9 mouse cellular contexts compared by ENCODE assay signal in genomic region chr10:66814565-66815201, GRCm38 (mm10).
DNase-seq lines count a peak whose midpoint lies in the region; ATAC-seq and TF ChIP-seq lines count a peak whose summit lies in the region.
"Had no signal": no experiment of that assay in that cellular context is flagged by ENCODE, and none has a peak within 500 bp of the region (broad histone marks: within the 10 kb centered on the region; RNA-seq: fewer than 3 reads in every experiment).

No protein-coding gene starts in this region.

- TF ChIP-seq CTCF in bone marrow, adult 2 months (IDR thresholded peaks at IDR 0.05; ENCODE audit: control insufficient read depth, insufficient read depth, low read length) = peak; percentile 74
- TF ChIP-seq CTCF in midbrain, postnatal 0 days (IDR thresholded peaks at IDR 0.05) = peak; percentile 89

- no peak for TF ChIP-seq POLR2A in bone marrow, adult 2 months (IDR thresholded peaks at IDR 0.05; ENCODE audit: borderline replicate concordance, control insufficient read depth, low read depth, low read length)
- no peak for TF ChIP-seq POLR2A in limb, embryonic 14.5 days (IDR thresholded peaks at IDR 0.05; ENCODE audit: borderline replicate concordance, extremely low read depth, insufficient read depth, insufficient read length)

- no peak overlapping the region for H3K4me3 ChIP-seq in bone marrow, adult 2 months (replicated peaks; ENCODE audit: control insufficient read depth, low read depth, low read length)
- H3K4me3 ChIP-seq in embryonic facial prominence, embryonic 15.5 days (replicated peaks) = 0 out of 2 replicates have a peak overlapping the region, but pooled peaks have one; percentile 7
- peak overlapping the region; percentile 46 for H3K4me3 ChIP-seq in heart, embryonic 10.5 days
- peak overlapping the region; percentile 2; the same call in 1 of the 2 replicates for H3K4me3 ChIP-seq in kidney, embryonic 14.5 days (ENCODE audit: low read length)
- no peak overlapping the region for H3K4me3 ChIP-seq in limb, embryonic 14.5 days (replicated peaks; ENCODE audit: low read length)
- no peak overlapping the region for H3K4me3 ChIP-seq in midbrain, postnatal 0 days (ENCODE audit: low read depth, low read length)

- no peak overlapping the region for H3K9ac ChIP-seq in embryonic facial prominence, embryonic 15.5 days
- H3K9ac ChIP-seq in kidney, embryonic 14.5 days (ENCODE audit: low read depth, low read length) = no peak overlapping the region
- H3K9ac ChIP-seq in limb, embryonic 14.5 days (ENCODE audit: low read depth, low read length, severe bottlenecking) = no peak overlapping the region
- H3K9ac ChIP-seq in midbrain, postnatal 0 days (replicated peaks; ENCODE audit: low read length, poor library complexity, severe bottlenecking) = no peak overlapping the region

- H3K9me3 ChIP-seq in embryonic facial prominence, embryonic 15.5 days (replicated peaks) = no peaks in the 10 kb centered on the region
- no peaks in the 10 kb centered on the region for H3K9me3 ChIP-seq in heart, embryonic 10.5 days
- H3K9me3 ChIP-seq in kidney, embryonic 14.5 days (ENCODE audit: control insufficient read depth, low read length) = no peaks in the 10 kb centered on the region
- no peaks in the 10 kb centered on the region for H3K9me3 ChIP-seq in limb, embryonic 14.5 days (ENCODE audit: control insufficient read depth, low read length)
- no peaks in the 10 kb centered on the region for H3K9me3 ChIP-seq in midbrain, postnatal 0 days (ENCODE audit: low read length)

- ATAC-seq in embryonic facial prominence, embryonic 15.5 days (ENCODE audit: insufficient number of reproducible peaks, low FRiP score, low TSS enrichment, low read depth) = peak; percentile 43; the same call in 1 of the 2 replicates
- peak; percentile 81 for ATAC-seq in kidney, embryonic 14.5 days (ENCODE audit: low FRiP score, low TSS enrichment)
- ATAC-seq in limb, embryonic 14.5 days (ENCODE audit: low FRiP score, low read depth) = peak; percentile 81
- no peak for ATAC-seq in midbrain, postnatal 0 days (ENCODE audit: low FRiP score)

- no peaks in the 10 kb centered on the region for H3K27me3 ChIP-seq in embryonic facial prominence, embryonic 15.5 days
- H3K27me3 ChIP-seq in heart, embryonic 10.5 days (ENCODE audit: insufficient read depth, poor library complexity, severe bottlenecking) = peaks cover 12% of the 10 kb centered on the region; the same call in 1 of the 2 replicates
- no peaks in the 10 kb centered on the region for H3K27me3 ChIP-seq in kidney, embryonic 14.5 days (ENCODE audit: control insufficient read depth, insufficient read depth, low read length)
- no peaks in the 10 kb centered on the region for H3K27me3 ChIP-seq in limb, embryonic 14.5 days (ENCODE audit: control insufficient read depth, insufficient read depth, low read length)
- H3K27me3 ChIP-seq in midbrain, postnatal 0 days (ENCODE audit: insufficient read depth, low read length) = no peaks in the 10 kb centered on the region

- H3K4me2 ChIP-seq in embryonic facial prominence, embryonic 15.5 days (replicated peaks) = peak overlapping the region; percentile 30
- H3K4me2 ChIP-seq in kidney, embryonic 14.5 days (replicated peaks; ENCODE audit: low read depth, low read length) = peak overlapping the region; percentile 33
- peak overlapping the region; percentile 34 for H3K4me2 ChIP-seq in limb, embryonic 14.5 days (replicated peaks; ENCODE audit: low read depth, low read length, severe bottlenecking)
- peak overlapping the region; percentile 20; the same call in 1 of the 2 replicates for H3K4me2 ChIP-seq in midbrain, postnatal 0 days (ENCODE audit: low read depth, low read length, poor library complexity, severe bottlenecking)

- H3K27ac ChIP-seq in bone marrow, adult 2 months (ENCODE audit: control insufficient read depth, insufficient read depth, low read depth, low read length, poor library complexity) = no peak overlapping the region
- no peak overlapping the region for H3K27ac ChIP-seq in embryonic facial prominence, embryonic 15.5 days (replicated peaks)
- no peak overlapping the region for H3K27ac ChIP-seq in heart, embryonic 10.5 days
- no peak overlapping the region for H3K27ac ChIP-seq in kidney, embryonic 14.5 days (ENCODE audit: low read depth, low read length)
- no peak overlapping the region for H3K27ac ChIP-seq in limb, embryonic 14.5 days (replicated peaks; ENCODE audit: low read depth, low read length)
- H3K27ac ChIP-seq in midbrain, postnatal 0 days (ENCODE audit: low read depth, low read length) = no peak overlapping the region

- WGBS in bone marrow, adult 2 months = 16% methylated on average over 16 of the region's 16 CpGs
- WGBS in embryonic facial prominence, embryonic 15.5 days = 11% methylated on average over 16 of the region's 16 CpGs
- WGBS in heart, embryonic 10.5 days = 11% methylated on average over 16 of the region's 16 CpGs
- whole genome bisulfite sequencing in kidney, embryonic 14.5 days = 9% methylated on average over 16 of the region's 16 CpGs
- 15% methylated on average over 16 of the region's 16 CpGs for WGBS in limb, embryonic 14.5 days
- WGBS in midbrain, postnatal 0 days = 14% methylated on average over 16 of the region's 16 CpGs

- peak; percentile 95 for DNase-seq in 3T3-L1 (ENCODE audit: low read depth, low spot score)
- peak; percentile 89 for DNase-seq in heart, embryonic 10.5 days (ENCODE audit: low spot score)
- peak; percentile 89 for DNase-seq in limb, embryonic 14.5 days (ENCODE audit: low spot score)
- peak; percentile 91 for DNase-seq in midbrain, postnatal 0 days (ENCODE audit: low spot score)
- peak; percentile 38 to 43 for DNase-seq in spleen, postnatal 36 days (ENCODE audit: low spot score in 2 of 2)

- no peaks in the 10 kb centered on the region for H3K36me3 ChIP-seq in embryonic facial prominence, embryonic 15.5 days
- H3K36me3 ChIP-seq in heart, embryonic 10.5 days = no peaks in the 10 kb centered on the region
- no peaks in the 10 kb centered on the region for H3K36me3 ChIP-seq in kidney, embryonic 14.5 days (ENCODE audit: control insufficient read depth, insufficient read depth, low read length)
- H3K36me3 ChIP-seq in limb, embryonic 14.5 days (ENCODE audit: control insufficient read depth, insufficient read depth, low read length) = no peaks in the 10 kb centered on the region
- H3K36me3 ChIP-seq in midbrain, postnatal 0 days (ENCODE audit: insufficient read depth, low read length) = no peaks in the 10 kb centered on the region
- H3K36me3 ChIP-seq: G1E had no signal

- H3K4me1 ChIP-seq in bone marrow, adult 2 months (ENCODE audit: control insufficient read depth, insufficient read depth, low read length) = no peaks in the 10 kb centered on the region
- peaks cover 6% of the 10 kb centered on the region for H3K4me1 ChIP-seq in embryonic facial prominence, embryonic 15.5 days
- H3K4me1 ChIP-seq in heart, embryonic 10.5 days = 0 out of 2 replicates have a peak, but pooled peaks cover 11% of the 10 kb centered on the region
- 0 out of 2 replicates have a peak, but pooled peaks cover 2% of the 10 kb centered on the region for H3K4me1 ChIP-seq in kidney, embryonic 14.5 days (ENCODE audit: control insufficient read depth, insufficient read depth, low read length)
- peaks cover 5% of the 10 kb centered on the region; the same call in 1 of the 2 replicates for H3K4me1 ChIP-seq in limb, embryonic 14.5 days (ENCODE audit: control insufficient read depth, insufficient read depth, low read length)
- H3K4me1 ChIP-seq in midbrain, postnatal 0 days (ENCODE audit: insufficient read depth, low read length) = no peaks in the 10 kb centered on the region

Comparison
In these comparisons a context has a peak if more than half of its experiments do, and no peak if none do; other contexts are left out.
1. DNase-seq: peak in every context shown above with its lines; median percentile 95 in 3T3-L1; 91 in midbrain, postnatal 0 days; 89 in heart, embryonic 10.5 days; 89 in limb, embryonic 14.5 days; 40 in spleen, postnatal 36 days.
2. H3K4me3 ChIP-seq: peak in embryonic facial prominence, embryonic 15.5 days (single experiment), heart, embryonic 10.5 days (single experiment) and kidney, embryonic 14.5 days (single experiment); none in bone marrow, adult 2 months (single experiment), limb, embryonic 14.5 days (single experiment) and midbrain, postnatal 0 days (single experiment).
3. Peak in every context shown above with its lines, with median percentiles within 50 percentile points of each other: H3K4me2 ChIP-seq.